Mouse (Mus musculus): Measurements from ENCODE around the gene Cyp4f18. TPM values are rescaled to one million over a fixed set of nuclear protein-coding genes. Genes with fewer than 3 reads are reported as not detected.

The Cyp4f18 gene
- polyA plus RNA-seq, 1 experiment from 2014 or later = 0.23 TPM

GRCm38 (mm10) chr8:71988867-71989599, 20.4 kb downstream of the Cyp4f18 start:
- peak; percentile 11; the same call in 1 of the 2 replicates for ATAC-seq
- 62% methylated on average over 13 of the region's 13 CpGs for WGBS
- no peaks in the 10 kb centered on the region for H3K4me1 ChIP-seq (ENCODE audit: control insufficient read depth, insufficient read depth, low read length)
- peak overlapping the region; percentile 60 for H3K9ac ChIP-seq (ENCODE audit: low read length)
- peak overlapping the region; percentile 32 for H3K4me3 ChIP-seq (ENCODE audit: low read depth, low read length)
- no peaks in the 10 kb centered on the region for H3K36me3 ChIP-seq (ENCODE audit: control insufficient read depth, insufficient read depth, low read length)
- H3K9me3 ChIP-seq (replicated peaks; ENCODE audit: control insufficient read depth, low read length) = no peaks in the 10 kb centered on the region
- peak overlapping the region; percentile 55 for H3K4me2 ChIP-seq (ENCODE audit: low read length)
- H3K27ac ChIP-seq (ENCODE audit: low read depth, low read length) = no peak overlapping the region
- no peak for DNase-seq (ENCODE audit: low spot score)
- H3K27me3 ChIP-seq (replicated peaks; ENCODE audit: control insufficient read depth, insufficient read depth, low read length) = no peaks in the 10 kb centered on the region

- H3K36me3 ChIP-seq (ENCODE audit: control insufficient read depth, insufficient read depth, low read length) = no peaks in the 10 kb centered on the region
- H3K4me1 ChIP-seq (ENCODE audit: control insufficient read depth, insufficient read depth, low read length) = no peaks in the 10 kb centered on the region
- no peaks in the 10 kb centered on the region for H3K9me3 ChIP-seq (replicated peaks; ENCODE audit: control insufficient read depth, low read length)
- H3K27ac ChIP-seq (ENCODE audit: low read depth, low read length) = no peak overlapping the region
- no peaks in the 10 kb centered on the region for H3K27me3 ChIP-seq (replicated peaks; ENCODE audit: control insufficient read depth, insufficient read depth, low read length)
- ATAC-seq (peak; percentile 85), DNase-seq (ENCODE audit: low spot score) (peak; percentile 78)
- peak overlapping the region; percentile 32 for H3K4me3 ChIP-seq (ENCODE audit: low read depth, low read length)
- 16% methylated on average over 24 of the region's 24 CpGs for WGBS
- H3K4me2 ChIP-seq (ENCODE audit: low read length) = peak overlapping the region; percentile 55
- H3K9ac ChIP-seq (ENCODE audit: low read length) = peak overlapping the region; percentile 60
Observed at GRCm38 (mm10) chr8:71988110-71988866, 21.1 kb downstream of the Cyp4f18 start.

- WGBS = 56% methylated on average over 4 of the region's 4 CpGs
- Histone ChIP-seq H3K36me3 (ENCODE audit: control insufficient read depth, insufficient read depth, low read length) (no peaks in the 10 kb centered on the region), H3K27ac (ENCODE audit: low read depth, low read length) (no peak overlapping the region), H3K4me1 (ENCODE audit: control insufficient read depth, insufficient read depth, low read length) (no peaks in the 10 kb centered on the region), H3K9ac (ENCODE audit: low read length) (no peak overlapping the region), H3K4me2 (ENCODE audit: low read length) (no peak overlapping the region), H3K9me3 (replicated peaks; ENCODE audit: control insufficient read depth, low read length) (no peaks in the 10 kb centered on the region), H3K27me3 (replicated peaks; ENCODE audit: control insufficient read depth, insufficient read depth, low read length) (no peaks in the 10 kb centered on the region), H3K4me3 (ENCODE audit: low read depth, low read length) (no peak overlapping the region)
- DNase-seq (ENCODE audit: low spot score) = peak; percentile 53
- ATAC-seq = no peak
Observed at GRCm38 (mm10) chr8:71984601-71985000, 24.8 kb downstream of the Cyp4f18 start.

GRCm38 (mm10) chr8:71981456-71981855, 28.0 kb downstream of the Cyp4f18 start:
- Histone ChIP-seq H3K27me3 (replicated peaks; ENCODE audit: control insufficient read depth, insufficient read depth, low read length) (no peaks in the 10 kb centered on the region), H3K9me3 (replicated peaks; ENCODE audit: control insufficient read depth, low read length) (no peaks in the 10 kb centered on the region), H3K36me3 (ENCODE audit: control insufficient read depth, insufficient read depth, low read length) (no peaks in the 10 kb centered on the region), H3K4me3 (ENCODE audit: low read depth, low read length) (no peak overlapping the region), H3K9ac (ENCODE audit: low read length) (no peak overlapping the region), H3K27ac (ENCODE audit: low read depth, low read length) (no peak overlapping the region), H3K4me1 (ENCODE audit: control insufficient read depth, insufficient read depth, low read length) (no peaks in the 10 kb centered on the region), H3K4me2 (ENCODE audit: low read length) (no peak overlapping the region)
- ATAC-seq (no peak), DNase-seq (ENCODE audit: low spot score) (no peak)
- 86% methylated on average over 4 of the region's 4 CpGs for WGBS

- ATAC-seq = no peak
- no peaks in the 10 kb centered on the region for H3K4me1 ChIP-seq (ENCODE audit: control insufficient read depth, insufficient read depth, low read length)
- no peak for DNase-seq (ENCODE audit: low spot score)
- no peaks in the 10 kb centered on the region for H3K9me3 ChIP-seq (replicated peaks; ENCODE audit: control insufficient read depth, low read length)
- no peaks in the 10 kb centered on the region for H3K27me3 ChIP-seq (replicated peaks; ENCODE audit: control insufficient read depth, insufficient read depth, low read length)
- H3K4me3 ChIP-seq (ENCODE audit: low read depth, low read length) = no peak overlapping the region
- no peak overlapping the region for H3K9ac ChIP-seq (ENCODE audit: low read length)
- no peak overlapping the region for H3K4me2 ChIP-seq (ENCODE audit: low read length)
- 81% methylated on average over 2 of the region's 2 CpGs for WGBS
- H3K27ac ChIP-seq (ENCODE audit: low read depth, low read length) = no peak overlapping the region
- no peaks in the 10 kb centered on the region for H3K36me3 ChIP-seq (ENCODE audit: control insufficient read depth, insufficient read depth, low read length)
Observed at GRCm38 (mm10) chr8:71981032-71981431, 28.4 kb downstream of the Cyp4f18 start.

GRCm38 (mm10) chr8:71974211-71974610, 35.2 kb downstream of the Cyp4f18 start:
- 78% methylated on average over 3 of the region's 3 CpGs for WGBS
- ATAC-seq = no peak
- Histone ChIP-seq H3K4me3 (ENCODE audit: low read depth, low read length) (no peak overlapping the region), H3K27ac (ENCODE audit: low read depth, low read length) (no peak overlapping the region), H3K27me3 (replicated peaks; ENCODE audit: control insufficient read depth, insufficient read depth, low read length) (no peaks in the 10 kb centered on the region), H3K4me2 (ENCODE audit: low read length) (no peak overlapping the region), H3K9me3 (replicated peaks; ENCODE audit: control insufficient read depth, low read length) (no peaks in the 10 kb centered on the region), H3K9ac (ENCODE audit: low read length) (no peak overlapping the region), H3K4me1 (ENCODE audit: control insufficient read depth, insufficient read depth, low read length) (no peaks in the 10 kb centered on the region), H3K36me3 (ENCODE audit: control insufficient read depth, insufficient read depth, low read length) (peaks cover 6% of the 10 kb centered on the region)
- DNase-seq (ENCODE audit: low spot score) = no peak

GRCm38 (mm10) chr8:71971945-71972344, 37.5 kb downstream of the Cyp4f18 start:
- Histone ChIP-seq H3K4me3 (ENCODE audit: low read depth, low read length) (no peak overlapping the region), H3K27ac (ENCODE audit: low read depth, low read length) (no peak overlapping the region), H3K9me3 (replicated peaks; ENCODE audit: control insufficient read depth, low read length) (peaks cover 6% of the 10 kb centered on the region; the same call in 1 of the 2 replicates), H3K4me2 (ENCODE audit: low read length) (no peak overlapping the region), H3K36me3 (ENCODE audit: control insufficient read depth, insufficient read depth, low read length) (peaks cover 28% of the 10 kb centered on the region), H3K4me1 (ENCODE audit: control insufficient read depth, insufficient read depth, low read length) (no peaks in the 10 kb centered on the region), H3K27me3 (replicated peaks; ENCODE audit: control insufficient read depth, insufficient read depth, low read length) (no peaks in the 10 kb centered on the region), H3K9ac (ENCODE audit: low read length) (no peak overlapping the region)
- ATAC-seq (no peak), DNase-seq (ENCODE audit: low spot score) (peak; percentile 52)
- 84% methylated on average over 1 of the region's 1 CpGs for WGBS

GRCm38 (mm10) chr8:71968636-71969035, 40.8 kb downstream of the Cyp4f18 start:
- ATAC-seq = no peak
- H3K27ac ChIP-seq (ENCODE audit: low read depth, low read length) = no peak overlapping the region
- no peaks in the 10 kb centered on the region for H3K4me1 ChIP-seq (ENCODE audit: control insufficient read depth, insufficient read depth, low read length)
- no peaks in the 10 kb centered on the region for H3K27me3 ChIP-seq (replicated peaks; ENCODE audit: control insufficient read depth, insufficient read depth, low read length)
- peaks cover 12% of the 10 kb centered on the region for H3K9me3 ChIP-seq (replicated peaks; ENCODE audit: control insufficient read depth, low read length)
- H3K36me3 ChIP-seq (ENCODE audit: control insufficient read depth, insufficient read depth, low read length) = peaks cover 44% of the 10 kb centered on the region
- 86% methylated on average over 6 of the region's 6 CpGs for WGBS
- DNase-seq (ENCODE audit: low spot score) = no peak
- H3K4me2 ChIP-seq (ENCODE audit: low read length) = no peak overlapping the region
- H3K4me3 ChIP-seq (ENCODE audit: low read depth, low read length) = no peak overlapping the region
- H3K9ac ChIP-seq (ENCODE audit: low read length) = no peak overlapping the region

- WGBS = 81% methylated on average over 6 of the region's 6 CpGs
- Histone ChIP-seq H3K9me3 (replicated peaks; ENCODE audit: control insufficient read depth, low read length) (peaks cover 12% of the 10 kb centered on the region), H3K9ac (ENCODE audit: low read length) (no peak overlapping the region), H3K4me3 (ENCODE audit: low read depth, low read length) (no peak overlapping the region), H3K27ac (ENCODE audit: low read depth, low read length) (no peak overlapping the region), H3K4me2 (ENCODE audit: low read length) (no peak overlapping the region), H3K36me3 (ENCODE audit: control insufficient read depth, insufficient read depth, low read length) (peaks cover 44% of the 10 kb centered on the region), H3K4me1 (ENCODE audit: control insufficient read depth, insufficient read depth, low read length) (no peaks in the 10 kb centered on the region), H3K27me3 (replicated peaks; ENCODE audit: control insufficient read depth, insufficient read depth, low read length) (no peaks in the 10 kb centered on the region)
- DNase-seq (ENCODE audit: low spot score) = no peak
- ATAC-seq = no peak
Observed at GRCm38 (mm10) chr8:71968100-71968499, 41.3 kb downstream of the Cyp4f18 start.

All from forebrain, embryonic 14.5 days (tissue).